Mouse (Mus musculus): ENCODE measurements around the gene Znrf2. TPM values are rescaled to one million over a fixed set of nuclear protein-coding genes. Genes with fewer than 3 reads are reported as not detected.

Znrf2 gene
- polyA plus RNA-seq, 1 experiment, result 37.0 TPM

DNA sequence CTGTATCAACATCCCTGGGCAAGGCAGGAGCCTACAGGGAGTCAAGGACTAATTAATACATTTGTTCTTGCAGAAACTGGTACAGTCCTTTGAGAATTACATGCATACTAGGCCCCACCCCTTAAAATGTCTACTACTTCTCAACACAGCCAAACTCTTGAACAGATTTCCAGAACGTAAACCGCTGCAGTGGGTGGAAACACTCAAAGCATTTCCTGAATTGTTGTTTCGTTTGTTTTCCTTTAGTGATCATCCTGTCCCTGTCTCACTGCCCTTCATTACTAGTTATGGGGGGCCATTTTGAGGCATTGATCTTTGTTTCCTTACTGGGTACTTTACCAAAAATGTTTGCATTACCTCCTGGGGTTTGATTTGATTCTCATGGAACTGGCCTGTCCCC, 31.8 kb downstream of the Znrf2 start:
- H3K36me3 ChIP-seq (ENCODE audit: control insufficient read depth, insufficient read depth, low read length, poor library complexity, severe bottlenecking), result no peaks in the 10 kb centered on the region
- peaks cover 10% of the 10 kb centered on the region for H3K4me1 ChIP-seq (ENCODE audit: control insufficient read depth, insufficient read depth, low read length)
- H3K4me3 ChIP-seq (ENCODE audit: low read depth, low read length), result no peak overlapping the region
- peak overlapping the region; percentile 93 for H3K27ac ChIP-seq (ENCODE audit: insufficient read depth, low read length)
- TF ChIP-seq POLR2A (IDR thresholded peaks at IDR 0.05; ENCODE audit: insufficient read depth, low read length), result no peak
- TF ChIP-seq CTCF (IDR thresholded peaks at IDR 0.05; ENCODE audit: low read depth, low read length), result no peak
- no peak for TF ChIP-seq EP300 (IDR thresholded peaks at IDR 0.05; ENCODE audit: insufficient read depth, low read depth, low read length)
- H3K27me3 ChIP-seq (ENCODE audit: control insufficient read depth, insufficient read depth, low read length, poor library complexity, severe bottlenecking), result no peaks in the 10 kb centered on the region
- no peaks in the 10 kb centered on the region for H3K9me3 ChIP-seq (replicated peaks; ENCODE audit: control insufficient read depth, insufficient read depth, low read length, poor library complexity, severe bottlenecking)
- H3K9ac ChIP-seq (ENCODE audit: low read depth, poor library complexity, severe bottlenecking), result no peak overlapping the region

DNA sequence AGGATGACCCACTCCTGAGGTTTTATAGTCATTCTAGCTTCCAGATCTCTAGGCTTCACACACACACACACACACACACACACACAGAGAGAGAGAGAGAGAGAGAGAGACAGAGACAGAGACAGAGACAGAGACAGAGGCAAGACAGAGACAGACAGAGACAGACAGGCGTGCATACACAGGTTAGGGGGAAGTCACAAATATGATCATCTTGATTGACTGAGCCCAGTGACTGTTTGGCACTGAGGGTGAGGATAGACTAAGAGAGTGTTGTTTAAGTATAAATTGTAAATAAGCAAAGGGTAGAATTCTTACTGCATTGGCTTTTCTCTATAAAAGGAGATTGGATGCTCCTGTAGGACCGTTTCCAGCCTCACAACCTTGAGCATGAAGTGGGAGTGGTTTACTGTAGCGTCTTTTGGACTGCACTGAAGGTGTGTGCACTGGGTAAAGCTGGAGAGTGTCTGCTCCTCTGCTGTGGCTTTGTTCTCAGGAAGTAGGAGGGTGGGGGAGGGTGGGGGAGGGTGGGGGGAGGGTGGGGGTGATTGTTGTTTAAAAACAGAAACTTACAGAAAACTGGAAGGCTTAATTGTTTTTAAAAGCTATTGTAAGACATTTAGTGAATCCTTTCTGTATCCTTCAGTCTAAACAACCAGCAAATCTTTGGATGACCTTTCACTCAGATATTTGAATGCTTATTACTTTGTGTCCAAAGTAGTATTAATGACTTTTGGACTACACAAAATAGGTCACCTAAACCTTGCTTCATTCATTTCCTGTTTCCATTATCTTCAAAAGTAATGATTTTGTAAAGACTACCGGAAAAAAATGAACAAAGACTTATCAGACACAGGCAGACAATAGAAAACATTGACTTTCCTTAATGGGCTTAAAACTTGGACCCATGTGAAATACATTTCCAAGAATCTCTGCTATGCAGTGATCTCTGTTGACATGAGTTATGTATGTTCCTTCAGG, 32.8 kb downstream of the Znrf2 start:
- Histone ChIP-seq H3K27ac (ENCODE audit: insufficient read depth, low read length) (peak overlapping the region; percentile 93), H3K27me3 (ENCODE audit: control insufficient read depth, insufficient read depth, low read length, poor library complexity, severe bottlenecking) (no peaks in the 10 kb centered on the region), H3K9me3 (replicated peaks; ENCODE audit: control insufficient read depth, insufficient read depth, low read length, poor library complexity, severe bottlenecking) (no peaks in the 10 kb centered on the region), H3K36me3 (ENCODE audit: control insufficient read depth, insufficient read depth, low read length, poor library complexity, severe bottlenecking) (no peaks in the 10 kb centered on the region), H3K4me1 (ENCODE audit: control insufficient read depth, insufficient read depth, low read length) (peaks cover 12% of the 10 kb centered on the region), H3K4me3 (ENCODE audit: low read depth, low read length) (no peak overlapping the region), H3K9ac (ENCODE audit: low read depth, poor library complexity, severe bottlenecking) (no peak overlapping the region)
- TF ChIP-seq CTCF (IDR thresholded peaks at IDR 0.05; ENCODE audit: low read depth, low read length) (no peak), EP300 (IDR thresholded peaks at IDR 0.05; ENCODE audit: insufficient read depth, low read depth, low read length) (no peak), POLR2A (IDR thresholded peaks at IDR 0.05; ENCODE audit: insufficient read depth, low read length) (no peak)

- TF ChIP-seq POLR2A (IDR thresholded peaks at IDR 0.05; ENCODE audit: insufficient read depth, low read length) (no peak), EP300 (IDR thresholded peaks at IDR 0.05; ENCODE audit: insufficient read depth, low read depth, low read length) (peak; percentile 59; the same call in 1 of the 2 replicates)
- Histone ChIP-seq H3K9ac (ENCODE audit: low read depth, poor library complexity, severe bottlenecking) (no peak overlapping the region), H3K4me1 (ENCODE audit: control insufficient read depth, insufficient read depth, low read length) (peaks cover 18% of the 10 kb centered on the region)
These were observed 35.1 kb downstream of the Znrf2 start for GRCm38 (mm10) chr6:54851778-54852177.

DNA sequence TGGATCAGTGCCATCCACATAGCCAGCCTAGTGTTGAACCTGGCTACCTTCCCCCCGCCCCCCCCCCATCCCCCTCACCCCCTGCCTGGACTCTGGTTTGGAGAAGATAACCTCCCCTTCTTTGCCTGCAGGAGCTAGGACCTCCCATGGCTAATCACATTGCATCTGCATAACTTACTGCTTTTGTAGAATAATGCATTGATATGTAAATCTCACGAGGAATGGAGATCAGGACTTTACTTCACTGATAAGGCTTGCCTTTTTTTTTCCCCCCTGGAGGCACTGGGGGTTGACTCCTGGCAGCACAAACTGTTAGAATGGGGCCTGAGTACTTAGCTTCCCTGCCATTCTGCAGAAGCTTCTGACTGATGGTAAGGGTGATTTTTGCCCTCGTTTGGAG, 36.0 kb downstream of the Znrf2 start:
- no peaks in the 10 kb centered on the region for H3K9me3 ChIP-seq (replicated peaks; ENCODE audit: control insufficient read depth, insufficient read depth, low read length, poor library complexity, severe bottlenecking)
- TF ChIP-seq EP300 (IDR thresholded peaks at IDR 0.05; ENCODE audit: insufficient read depth, low read depth, low read length) (peak; percentile 74; the same call in 1 of the 2 replicates), CTCF (IDR thresholded peaks at IDR 0.05; ENCODE audit: low read depth, low read length) (no peak), POLR2A (IDR thresholded peaks at IDR 0.05; ENCODE audit: insufficient read depth, low read length) (no peak)
- no peak overlapping the region for H3K4me3 ChIP-seq (ENCODE audit: low read depth, low read length)
- H3K27me3 ChIP-seq (ENCODE audit: control insufficient read depth, insufficient read depth, low read length, poor library complexity, severe bottlenecking), result no peaks in the 10 kb centered on the region
- H3K27ac ChIP-seq (ENCODE audit: insufficient read depth, low read length), result peak overlapping the region; percentile 60
- no peaks in the 10 kb centered on the region for H3K36me3 ChIP-seq (ENCODE audit: control insufficient read depth, insufficient read depth, low read length, poor library complexity, severe bottlenecking)
- peaks cover 18% of the 10 kb centered on the region for H3K4me1 ChIP-seq (ENCODE audit: control insufficient read depth, insufficient read depth, low read length)
- no peak overlapping the region for H3K9ac ChIP-seq (ENCODE audit: low read depth, poor library complexity, severe bottlenecking)

More at GRCm38 (mm10) chr6:54851778-54852177, 35.1 kb downstream of the Znrf2 start:
- Histone ChIP-seq H3K36me3 (ENCODE audit: control insufficient read depth, insufficient read depth, low read length, poor library complexity, severe bottlenecking) (no peaks in the 10 kb centered on the region), H3K27me3 (ENCODE audit: control insufficient read depth, insufficient read depth, low read length, poor library complexity, severe bottlenecking) (no peaks in the 10 kb centered on the region), H3K4me3 (ENCODE audit: low read depth, low read length) (no peak overlapping the region), H3K9me3 (replicated peaks; ENCODE audit: control insufficient read depth, insufficient read depth, low read length, poor library complexity, severe bottlenecking) (no peaks in the 10 kb centered on the region), H3K27ac (ENCODE audit: insufficient read depth, low read length) (peak overlapping the region; percentile 83)

DNA sequence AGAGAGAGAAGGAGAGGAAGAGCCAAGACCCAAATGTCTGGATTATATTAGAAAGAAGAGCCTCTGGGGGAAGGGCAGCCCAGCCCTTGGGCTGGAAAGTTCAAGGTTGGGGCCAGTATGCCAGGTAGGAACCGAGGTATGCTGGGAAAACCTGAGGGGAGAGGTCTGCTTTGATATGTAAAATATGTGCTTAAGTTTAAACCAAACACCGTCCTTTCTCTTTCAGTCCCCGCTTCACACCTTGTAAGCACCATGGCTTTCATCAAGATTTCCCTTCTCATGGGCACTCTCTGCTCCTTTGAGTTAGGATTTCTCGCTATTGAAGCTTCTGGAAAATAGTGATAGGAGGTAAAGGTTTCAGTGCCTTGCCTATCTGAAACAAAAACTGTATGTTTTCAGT, 38.1 kb downstream of the Znrf2 start:
- Histone ChIP-seq H3K27me3 (ENCODE audit: control insufficient read depth, insufficient read depth, low read length, poor library complexity, severe bottlenecking) (no peaks in the 10 kb centered on the region), H3K4me3 (ENCODE audit: low read depth, low read length) (no peak overlapping the region), H3K36me3 (ENCODE audit: control insufficient read depth, insufficient read depth, low read length, poor library complexity, severe bottlenecking) (no peaks in the 10 kb centered on the region), H3K27ac (ENCODE audit: insufficient read depth, low read length) (peak overlapping the region; percentile 53; the same call in 1 of the 2 replicates), H3K9ac (ENCODE audit: low read depth, poor library complexity, severe bottlenecking) (no peak overlapping the region), H3K4me1 (ENCODE audit: control insufficient read depth, insufficient read depth, low read length) (peaks cover 15% of the 10 kb centered on the region), H3K9me3 (replicated peaks; ENCODE audit: control insufficient read depth, insufficient read depth, low read length, poor library complexity, severe bottlenecking) (no peaks in the 10 kb centered on the region)
- TF ChIP-seq POLR2A (IDR thresholded peaks at IDR 0.05; ENCODE audit: insufficient read depth, low read length), result no peak
- peak; percentile 95 for TF ChIP-seq EP300 (IDR thresholded peaks at IDR 0.05; ENCODE audit: insufficient read depth, low read depth, low read length)
- no peak for TF ChIP-seq CTCF (IDR thresholded peaks at IDR 0.05; ENCODE audit: low read depth, low read length)
